Mouse (Mus musculus) stomach, embryonic 16.5 days (tissue): ENCODE measurements around the gene Lamb1. TPM values are rescaled to one million over a fixed set of nuclear protein-coding genes. Genes with fewer than 3 reads are reported as not detected.

Experiments
- ATAC-seq: fragments of 200-750 bp; cut with Nextera tagmentation; 2 replicates; pipeline ENCODE4 v1.8.0; 2017; ENCODE audit warnings: moderate number of reproducible peaks, moderate TSS enrichment; ENCODE audit not compliant: insufficient read depth, low FRiP score
- H3K27ac ChIP-seq: fragments of 300-500 bp; sonication (generic); 2 replicates; pipeline ENCODE4 v1.5.1; 2014; ENCODE audit warnings: low read length
- H3K27me3 ChIP-seq: fragments of 300-500 bp; sonication (generic); 2 replicates; pipeline ENCODE4 v1.6.1; 2014; ENCODE audit warnings: low read length, control low read depth, mixed read lengths; ENCODE audit not compliant: control insufficient read depth, insufficient read depth
- H3K36me3 ChIP-seq: fragments of 300-500 bp; sonication (generic); 2 replicates; pipeline ENCODE4 v1.6.1; 2014; ENCODE audit warnings: low read length; ENCODE audit not compliant: control insufficient read depth, insufficient read depth
- H3K4me1 ChIP-seq: fragments of 300-500 bp; sonication (generic); 2 replicates; pipeline ENCODE4 v1.6.1; 2014; ENCODE audit warnings: low read length, control low read depth, mixed read lengths; ENCODE audit not compliant: control insufficient read depth, insufficient read depth
- H3K4me2 ChIP-seq: fragments of 300-500 bp; sonication (generic); 2 replicates; pipeline ENCODE4 v1.6.1; 2014; ENCODE audit warnings: low read depth, low read length, mixed read lengths
- H3K4me3 ChIP-seq: fragments of 300-500 bp; sonication (generic); replicated peaks from 2 replicates; pipeline ENCODE4 v1.5.1; 2014; ENCODE audit warnings: mild to moderate bottlenecking, low read length
- H3K9ac ChIP-seq: fragments of 300-500 bp; sonication (generic); 2 replicates; pipeline ENCODE4 v1.6.1; 2014; ENCODE audit warnings: low read length
- H3K9me3 ChIP-seq: fragments of 300-500 bp; sonication (generic); replicated peaks from 2 replicates; pipeline ENCODE4 v1.6.1; 2016; ENCODE audit warnings: low read length, control low read depth; ENCODE audit not compliant: control insufficient read depth
- WGBS: fragments of 180-500 bp; shearing (Covaris S2); extraction: QIAGEN DNeasy Blood & Tissue Kit; methylation state at CpG from one replicate; pipeline ENCODE4 v1.1.7; 2014; 5-methylcytosine and 5-hydroxymethylcytosine counted together
- polyA plus RNA-seq: library from polyadenylated mRNA; unstranded; fragments of >200 nt; fragmentation: Nextera tagmentation; extraction: Ambion mirVana; gene quantifications from 2 replicates; pipeline ENCODE4 v1.2.1, GENCODE M21; 2015

The Lamb1 gene
- polyA plus RNA-seq, 1 experiment from 2014 or later, result 108 TPM

- Histone ChIP-seq H3K27me3 (no peaks in the 10 kb centered on the region), H3K9me3 (no peaks in the 10 kb centered on the region), H3K4me2 (no peak overlapping the region), H3K36me3 (peaks cover 36% of the 10 kb centered on the region), H3K9ac (no peak overlapping the region), H3K4me3 (no peak overlapping the region), H3K4me1 (peaks cover 16% of the 10 kb centered on the region), H3K27ac (peak overlapping the region; percentile 21)
- no peak for ATAC-seq
- WGBS, result 43% methylated on average over 4 of the region's 4 CpGs
Observed at GRCm38 (mm10) chr12:31283617-31284136, 18.6 kb downstream of the Lamb1 start.

DNA sequence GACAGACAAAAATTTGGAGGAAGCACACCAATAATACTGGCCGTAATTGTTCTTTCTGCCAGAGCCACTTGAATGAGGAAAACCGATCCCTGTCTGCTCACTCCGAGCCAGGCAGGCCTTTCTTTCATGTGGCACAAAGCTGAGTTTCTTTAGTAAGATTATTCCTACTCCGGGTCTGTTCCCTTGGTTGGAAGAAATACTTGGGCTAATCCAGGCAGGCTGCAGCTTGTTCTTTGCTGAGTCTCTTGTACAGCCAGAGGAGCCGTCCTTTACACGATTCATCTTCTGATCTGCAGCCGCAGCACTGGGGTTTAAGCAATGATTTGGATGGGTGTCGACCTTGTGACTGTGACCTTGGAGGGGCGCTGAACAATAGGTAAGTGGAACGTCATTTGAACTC lies 24.0 kb downstream of the Lamb1 start:
- peaks cover 19% of the 10 kb centered on the region for H3K4me1 ChIP-seq
- H3K36me3 ChIP-seq, result peaks cover 45% of the 10 kb centered on the region
- no peak overlapping the region for H3K4me2 ChIP-seq
- no peaks in the 10 kb centered on the region for H3K9me3 ChIP-seq
- no peaks in the 10 kb centered on the region for H3K27me3 ChIP-seq
- H3K27ac ChIP-seq, result no peak overlapping the region
- 90% methylated on average over 10 of the region's 10 CpGs for WGBS
- ATAC-seq, result no peak
- no peak overlapping the region for H3K4me3 ChIP-seq
- no peak overlapping the region for H3K9ac ChIP-seq

DNA sequence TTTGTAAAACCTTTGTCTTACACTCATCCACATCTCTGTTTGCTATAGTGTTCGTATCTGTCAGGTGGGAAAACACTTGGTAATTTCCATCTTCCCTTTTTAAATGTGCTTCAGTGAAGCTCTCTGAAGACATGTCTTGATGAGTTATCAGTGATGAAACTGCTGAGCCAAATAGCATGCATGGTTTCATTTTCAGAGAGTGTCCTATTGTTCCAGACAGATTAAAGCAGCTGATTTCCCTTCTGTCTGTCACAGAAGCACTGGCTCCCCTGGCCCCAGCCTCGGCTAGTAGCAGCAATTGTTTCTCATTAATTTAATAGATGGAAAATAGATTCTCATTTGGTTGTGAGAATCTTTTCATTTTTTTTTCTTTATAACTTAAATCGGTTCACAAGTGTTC lies 25.9 kb downstream of the Lamb1 start:
- ATAC-seq, result no peak
- Histone ChIP-seq H3K4me3 (no peak overlapping the region), H3K9ac (no peak overlapping the region), H3K36me3 (peaks cover 40% of the 10 kb centered on the region), H3K27ac (no peak overlapping the region), H3K4me1 (peaks cover 32% of the 10 kb centered on the region), H3K9me3 (no peaks in the 10 kb centered on the region), H3K4me2 (no peak overlapping the region), H3K27me3 (no peaks in the 10 kb centered on the region)
- 81% methylated on average over 3 of the region's 3 CpGs for WGBS

DNA sequence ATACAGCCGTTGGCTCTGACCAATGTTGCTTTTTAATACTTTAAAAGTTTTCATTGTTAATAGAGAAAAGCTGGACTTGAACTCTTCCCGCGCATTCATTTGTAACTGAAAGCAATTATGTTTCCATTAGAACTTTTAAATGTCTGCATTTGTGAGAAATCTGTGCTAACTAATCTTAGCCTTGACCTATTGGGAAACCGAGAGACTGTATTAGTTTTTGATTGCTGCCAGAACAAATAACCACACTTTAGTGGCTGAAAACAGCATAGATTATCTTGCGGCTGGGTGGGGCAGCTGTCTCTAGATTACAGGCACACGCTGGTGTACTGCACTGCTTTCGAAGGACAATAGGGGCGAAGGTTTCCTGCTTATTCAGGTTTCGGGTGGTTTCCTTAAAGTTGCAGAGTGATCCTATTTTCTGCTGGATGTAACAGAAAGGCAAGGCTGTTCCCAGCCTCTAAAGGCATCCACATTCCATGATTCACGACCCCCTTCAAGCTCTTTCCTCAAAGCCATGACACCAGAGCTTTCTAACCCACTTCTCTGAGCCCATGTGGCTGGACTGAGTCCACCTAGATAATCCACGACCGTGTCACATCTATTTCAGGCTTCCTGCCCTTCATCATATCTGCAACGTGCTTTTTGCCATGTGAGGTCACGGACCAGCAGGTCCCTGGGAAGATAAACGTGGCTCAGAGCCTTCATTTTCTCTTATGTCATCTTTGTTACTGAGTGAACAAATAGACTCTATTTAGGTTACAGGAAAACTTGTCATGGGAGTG lies 28.5 kb downstream of the Lamb1 start:
- H3K36me3 ChIP-seq, result peaks cover 22% of the 10 kb centered on the region
- peaks cover 32% of the 10 kb centered on the region for H3K4me1 ChIP-seq
- H3K27me3 ChIP-seq, result no peaks in the 10 kb centered on the region
- no peak overlapping the region for H3K9ac ChIP-seq
- H3K27ac ChIP-seq, result peak overlapping the region; percentile 78
- H3K4me2 ChIP-seq, result no peak overlapping the region
- no peak for ATAC-seq
- WGBS, result 45% methylated on average over 15 of the region's 15 CpGs
- H3K9me3 ChIP-seq, result no peaks in the 10 kb centered on the region
- H3K4me3 ChIP-seq, result no peak overlapping the region

GRCm38 (mm10) chr12:31294526-31294925 lies 29.5 kb downstream of the Lamb1 start:
- H3K27me3 ChIP-seq, result no peaks in the 10 kb centered on the region
- peak overlapping the region; percentile 14 for H3K4me2 ChIP-seq
- H3K36me3 ChIP-seq, result peaks cover 13% of the 10 kb centered on the region
- peak; percentile 91 for ATAC-seq
- peaks cover 32% of the 10 kb centered on the region for H3K4me1 ChIP-seq
- H3K9me3 ChIP-seq, result no peaks in the 10 kb centered on the region
- H3K9ac ChIP-seq, result 0 out of 2 replicates have a peak overlapping the region, but pooled peaks have one; percentile 52
- no peak overlapping the region for H3K4me3 ChIP-seq
- H3K27ac ChIP-seq, result peak overlapping the region; percentile 78
- 29% methylated on average over 10 of the region's 10 CpGs for WGBS

DNA sequence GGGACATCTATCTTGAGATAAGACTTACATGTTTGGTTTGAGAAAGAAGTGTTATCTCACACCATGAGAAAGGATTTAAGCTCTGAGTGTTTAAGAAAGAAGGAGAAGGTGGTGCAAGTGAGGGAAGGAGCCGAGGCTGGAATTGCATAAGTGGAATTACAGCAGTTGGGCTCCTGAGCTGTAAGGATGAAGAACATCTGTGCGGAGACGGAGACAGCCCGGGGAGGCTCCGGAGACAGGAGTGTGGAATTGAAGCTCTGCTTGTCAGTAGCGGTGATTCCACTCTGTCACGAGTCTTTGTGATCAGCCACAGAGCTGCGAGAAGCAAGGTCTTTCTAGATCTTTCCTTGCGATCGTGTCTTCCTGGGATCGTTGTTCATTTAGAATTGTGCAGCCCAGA lies 30.0 kb downstream of the Lamb1 start:
- ATAC-seq, result 0 out of 2 replicates have a peak, but pooled peaks have one; percentile 16
- no peak overlapping the region for H3K4me3 ChIP-seq
- H3K4me2 ChIP-seq, result peak overlapping the region; percentile 14

GRCm38 (mm10) chr12:31295505-31295904 lies 30.5 kb downstream of the Lamb1 start:
- 37% methylated on average over 3 of the region's 3 CpGs for WGBS
- H3K27me3 ChIP-seq, result no peaks in the 10 kb centered on the region
- peaks cover 20% of the 10 kb centered on the region for H3K36me3 ChIP-seq
- H3K4me3 ChIP-seq, result no peak overlapping the region
- H3K9me3 ChIP-seq, result no peaks in the 10 kb centered on the region
- H3K4me1 ChIP-seq, result peaks cover 32% of the 10 kb centered on the region
- H3K9ac ChIP-seq, result no peak overlapping the region
- peak overlapping the region; percentile 78; the same call in 1 of the 2 replicates for H3K27ac ChIP-seq
- no peak for ATAC-seq
- no peak overlapping the region for H3K4me2 ChIP-seq

More for the DNA sequence above, 30.0 kb downstream of the Lamb1 start:
- WGBS, result 37% methylated on average over 11 of the region's 11 CpGs
- Histone ChIP-seq H3K36me3 (peaks cover 17% of the 10 kb centered on the region), H3K27ac (peak overlapping the region; percentile 78), H3K4me1 (peaks cover 32% of the 10 kb centered on the region), H3K9ac (0 out of 2 replicates have a peak overlapping the region, but pooled peaks have one; percentile 52), H3K9me3 (no peaks in the 10 kb centered on the region), H3K27me3 (no peaks in the 10 kb centered on the region)

GRCm38 (mm10) chr12:31296097-31296496 lies 31.1 kb downstream of the Lamb1 start:
- Histone ChIP-seq H3K27me3 (no peaks in the 10 kb centered on the region), H3K4me3 (no peak overlapping the region), H3K27ac (no peak overlapping the region), H3K4me1 (peaks cover 32% of the 10 kb centered on the region), H3K36me3 (peaks cover 22% of the 10 kb centered on the region), H3K9me3 (no peaks in the 10 kb centered on the region), H3K4me2 (no peak overlapping the region), H3K9ac (no peak overlapping the region)
- WGBS, result 79% methylated on average over 4 of the region's 4 CpGs
- no peak for ATAC-seq

- Histone ChIP-seq H3K4me2 (no peak overlapping the region), H3K27me3 (no peaks in the 10 kb centered on the region), H3K27ac (no peak overlapping the region), H3K4me3 (no peak overlapping the region), H3K9ac (no peak overlapping the region), H3K4me1 (peaks cover 24% of the 10 kb centered on the region), H3K9me3 (no peaks in the 10 kb centered on the region), H3K36me3 (peaks cover 23% of the 10 kb centered on the region)
- ATAC-seq, result no peak
- 87% methylated on average over 4 of the region's 4 CpGs for WGBS
Observed at GRCm38 (mm10) chr12:31298122-31298521, 33.1 kb downstream of the Lamb1 start.
